Mouse (Mus musculus) cerebellum, adult (tissue): ENCODE data around the gene Spz1.
"Not testable (repeated sequence)": the region's sequence is repeated elsewhere in the genome, so short reads cannot be mapped to it uniquely, and the experiment has no call there.

Source experiments
- ATAC-seq: cut with Nextera tagmentation; 2 replicates; pipeline ENCODE4 v1.9.2; 2017; ENCODE audit warnings: mild to moderate bottlenecking, moderate library complexity, mixed read lengths; ENCODE audit not compliant: insufficient number of reproducible peaks, low FRiP score, low TSS enrichment

The Spz1 gene

DNA sequence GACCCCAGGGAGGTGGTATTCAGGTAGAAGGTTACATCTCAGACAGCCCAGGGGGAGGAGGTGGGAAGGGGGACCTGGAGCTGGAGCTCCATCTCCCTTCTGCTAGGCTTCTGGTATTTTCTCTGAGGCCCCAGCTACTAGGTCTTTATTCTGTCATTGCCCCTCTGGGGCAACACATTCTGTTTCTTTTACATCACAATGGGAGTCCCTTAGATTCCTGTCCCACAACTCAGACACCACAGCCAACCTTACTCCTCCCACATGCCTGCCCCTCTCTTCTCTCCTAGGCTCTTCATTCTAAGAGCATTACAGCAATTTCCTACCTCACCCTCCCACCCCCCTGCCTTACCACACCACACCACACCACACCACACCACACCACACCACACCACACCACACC is at the start of gene Spz1:
Gene Spz1, minus strand, starts transcription at position 101 of the 400 bp plus-strand sequence.
- no peak for ATAC-seq

- no peak for ATAC-seq
These were observed 40.5 kb upstream of the Spz1 start for GRCm38 (mm10) chr13:92616459-92616858.

- ATAC-seq, result no peak
These were observed 39.2 kb upstream of the Spz1 start for GRCm38 (mm10) chr13:92615201-92615600.

DNA sequence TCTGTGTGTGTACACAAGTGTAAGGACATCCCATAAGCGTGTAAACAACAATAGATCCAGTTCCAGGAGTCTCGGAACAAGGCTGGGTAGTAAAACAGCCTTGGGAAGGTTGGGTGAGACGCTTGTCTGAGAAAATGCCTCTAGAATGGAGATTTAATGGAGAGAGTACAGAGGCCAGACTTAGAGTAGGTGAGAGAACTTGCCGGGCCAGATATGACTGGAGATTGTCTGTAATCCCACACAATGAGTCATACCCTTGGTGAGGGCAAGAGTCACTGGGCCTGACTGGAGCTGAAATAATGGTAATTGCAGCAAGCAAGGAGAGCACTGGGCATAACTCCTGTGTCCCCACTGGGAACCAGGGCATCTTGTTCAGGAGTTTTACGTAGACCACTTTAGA is 37.1 kb upstream of the Spz1 start:
- no peak for ATAC-seq

DNA sequence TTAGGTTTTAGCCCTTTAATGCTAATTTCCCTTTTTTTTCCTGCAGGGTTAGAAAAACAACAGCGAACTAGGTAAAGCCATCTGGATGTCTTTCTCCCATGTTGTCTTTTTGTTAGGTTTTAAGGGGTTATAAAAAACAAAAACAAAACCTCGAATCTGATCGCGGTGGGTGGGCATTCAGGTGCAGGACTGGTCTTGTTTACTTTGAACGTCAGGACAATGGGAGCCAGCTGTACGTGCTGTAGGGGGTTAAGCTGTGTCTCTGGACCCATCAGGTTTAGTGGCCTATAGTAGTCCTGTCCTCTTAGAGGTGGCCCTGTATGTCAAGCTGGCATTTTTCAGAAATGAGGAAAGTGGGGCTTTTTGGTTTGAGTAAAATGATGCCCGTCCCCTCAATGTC is 35.9 kb upstream of the Spz1 start:
- no peak for ATAC-seq

GRCm38 (mm10) chr13:92611254-92611784 is 35.3 kb upstream of the Spz1 start:
- peak; percentile 57; the same call in 1 of the 2 replicates for ATAC-seq

GRCm38 (mm10) chr13:92610311-92611221 is 34.6 kb upstream of the Spz1 start, which contains the start of gene Serinc5:
Gene Serinc5 (plus strand): TSS chr13:92611091.
- ATAC-seq, result peak; percentile 86

GRCm38 (mm10) chr13:92609486-92610310 is 33.7 kb upstream of the Spz1 start:
- ATAC-seq, result no peak

- ATAC-seq, result not testable (repeated sequence)
These were observed 29.3 kb upstream of the Spz1 start for GRCm38 (mm10) chr13:92605306-92605705.

GRCm38 (mm10) chr13:92595424-92595823 is 19.5 kb upstream of the Spz1 start:
- no peak for ATAC-seq

DNA sequence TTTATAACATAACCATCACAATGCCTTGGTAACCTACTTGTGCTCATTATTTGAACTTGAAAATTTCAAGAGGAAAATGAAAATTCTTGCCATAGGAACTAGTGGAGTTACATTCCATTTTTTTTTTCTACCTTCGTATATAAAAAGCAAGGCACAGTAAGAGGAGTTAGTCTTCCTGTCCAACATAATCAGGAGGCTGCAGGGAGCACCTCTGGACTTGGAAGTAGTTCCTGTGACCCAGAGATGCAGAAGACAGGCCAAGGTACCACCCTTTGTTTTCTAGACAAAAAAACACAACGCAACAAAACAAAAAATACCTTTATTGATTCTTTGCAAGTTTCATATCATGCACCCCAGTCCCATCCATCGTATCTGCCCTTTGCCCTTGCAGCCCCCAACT is 18.9 kb upstream of the Spz1 start:
- ATAC-seq, result no peak

- no peak for ATAC-seq
These were observed 18.5 kb upstream of the Spz1 start for GRCm38 (mm10) chr13:92594481-92594880.

DNA sequence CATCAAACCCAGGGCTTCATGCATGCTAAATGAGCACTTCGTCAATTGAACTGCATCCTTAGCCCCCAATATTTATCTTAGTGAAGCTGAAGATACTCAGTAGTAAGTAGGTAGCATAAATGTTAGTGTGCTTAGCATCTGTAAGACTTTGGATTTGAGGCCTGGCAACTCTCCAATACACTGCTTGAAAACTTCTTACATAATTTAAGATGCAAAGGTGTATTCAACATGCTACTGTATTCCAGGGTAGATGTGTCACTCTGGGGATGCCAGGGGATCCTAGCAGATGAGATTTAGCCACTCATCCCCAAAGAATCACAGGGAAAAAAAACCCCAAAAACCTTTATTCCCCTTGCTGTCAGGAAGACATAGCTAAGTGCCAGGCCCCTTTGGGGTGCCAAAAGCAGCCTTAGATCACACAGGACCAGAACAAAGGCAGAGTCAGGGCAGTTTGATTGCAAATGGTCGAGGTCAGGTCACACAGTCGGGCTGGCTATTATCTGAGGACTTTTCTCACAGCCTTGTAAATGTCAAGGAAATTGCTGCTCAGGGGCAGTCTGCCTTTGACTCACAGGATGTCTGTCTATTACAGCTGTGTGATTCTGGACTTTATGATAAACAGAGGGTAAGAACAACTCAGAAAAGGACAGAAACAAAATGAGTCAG is 17.9 kb upstream of the Spz1 start:
- ATAC-seq, result no peak

DNA sequence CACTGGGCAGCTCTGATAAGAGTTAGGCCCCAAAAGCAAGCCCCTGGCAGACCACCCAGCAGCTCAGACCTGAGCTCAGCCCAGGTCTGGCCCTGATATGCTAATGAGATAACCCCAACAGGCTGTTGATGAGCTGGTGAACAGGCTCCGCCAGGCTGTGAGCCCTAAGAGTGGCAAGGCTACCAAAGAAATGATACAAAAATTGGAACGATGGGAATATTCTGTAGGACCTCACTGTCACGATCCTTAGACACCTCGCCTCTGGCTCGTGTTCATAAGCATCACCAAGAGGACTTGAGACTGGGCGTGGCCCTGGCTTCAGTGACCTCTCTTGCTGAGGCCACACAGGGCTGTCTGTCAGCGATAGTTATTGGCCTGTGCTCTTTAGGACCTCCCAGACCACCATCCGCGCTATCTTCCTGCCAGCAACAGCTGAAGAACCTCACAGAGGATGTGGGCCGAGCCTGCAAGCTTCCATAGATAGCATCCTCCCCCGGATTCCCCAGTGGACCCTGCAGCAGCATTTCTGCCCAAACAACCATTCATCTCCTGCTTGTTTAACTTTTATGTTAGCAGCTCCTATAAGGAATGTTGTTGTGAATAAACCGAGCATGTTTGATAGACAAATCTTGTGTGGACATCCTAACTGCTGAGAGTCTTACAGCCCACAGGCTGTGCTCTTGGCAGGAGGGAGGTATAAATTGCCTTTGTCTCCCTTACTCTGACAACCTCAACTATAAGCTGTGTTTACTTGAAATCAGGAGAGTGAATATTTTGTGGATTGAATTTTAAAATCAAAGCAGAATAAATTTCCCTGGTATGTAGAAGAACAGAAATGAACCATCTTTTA is 17.0 kb upstream of the Spz1 start:
- no peak for ATAC-seq

DNA sequence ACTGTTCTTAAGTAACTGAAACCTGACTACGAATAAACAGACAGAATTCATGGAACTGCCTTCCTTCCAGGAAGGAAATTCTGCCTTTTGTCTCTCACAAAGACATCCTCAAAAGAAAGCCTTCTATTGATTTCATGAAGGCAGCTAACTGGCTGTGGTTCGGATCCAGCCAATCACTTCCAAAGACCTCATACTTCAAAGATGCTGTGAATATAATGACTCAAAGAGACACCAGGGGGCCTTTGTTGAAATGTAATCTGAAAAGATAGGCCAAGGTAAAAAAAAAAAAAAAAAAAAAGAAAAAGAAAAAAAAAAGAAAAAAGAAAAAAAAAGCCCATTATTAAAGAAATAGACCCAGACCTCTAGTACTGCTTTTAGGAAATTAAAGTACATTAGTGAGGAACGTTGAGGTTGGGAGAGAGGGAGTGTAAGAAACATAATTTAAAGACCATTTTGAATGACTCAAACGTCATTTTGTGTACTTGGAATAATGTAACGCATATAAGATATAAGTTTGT is 16.4 kb upstream of the Spz1 start:
- ATAC-seq, result no peak

DNA sequence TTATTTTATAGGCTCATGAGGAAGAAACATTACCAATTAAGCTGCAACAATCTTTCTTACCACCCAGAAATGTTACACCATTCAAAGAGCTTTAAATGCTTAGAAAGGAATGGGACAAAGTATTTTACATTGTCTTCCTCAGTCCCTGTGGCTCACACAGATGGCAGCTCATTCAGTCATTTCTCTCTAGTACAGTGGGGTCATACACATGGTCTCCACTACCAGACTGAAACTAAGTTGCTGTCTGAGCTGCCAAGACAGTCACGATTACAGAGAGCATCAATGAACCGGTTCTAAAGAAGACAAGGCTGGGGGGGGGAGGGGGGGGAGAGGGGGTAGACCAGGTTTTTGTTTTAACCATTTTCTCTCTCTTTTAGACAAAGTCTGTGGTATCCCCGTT is 15.3 kb upstream of the Spz1 start:
- ATAC-seq, result no peak

DNA sequence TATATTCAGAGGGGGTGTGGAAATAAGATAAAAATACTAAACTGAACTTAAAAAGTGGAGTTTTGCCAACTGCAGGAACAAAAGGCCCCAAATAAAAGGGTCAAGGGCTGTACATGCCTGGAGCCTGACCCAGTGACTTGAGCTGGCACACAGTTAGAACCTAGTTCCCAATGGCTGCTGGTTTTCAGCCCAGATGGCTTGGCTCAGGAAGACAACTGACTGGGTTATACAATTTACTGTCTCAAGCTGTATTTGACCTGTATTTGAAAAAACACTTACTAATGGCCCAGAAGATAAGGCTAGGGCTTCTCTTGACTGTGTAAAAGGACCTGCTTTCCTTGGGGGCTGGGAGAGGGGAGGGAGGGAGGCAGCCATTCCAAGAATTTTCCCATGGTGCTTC is 13.3 kb upstream of the Spz1 start:
- ATAC-seq, result no peak

GRCm38 (mm10) chr13:92588704-92589103 is 12.7 kb upstream of the Spz1 start:
- ATAC-seq, result no peak

- no peak for ATAC-seq
These were observed 8.2 kb upstream of the Spz1 start for GRCm38 (mm10) chr13:92584094-92584717.
